Mouse (Mus musculus): ENCODE measurements at regions not wholly inside any gene's neighbourhood (a gene's known extent, or its start where the extent isn't known, plus 50 kb on each side); places are given as distances from the start of the nearest gene placed in this dataset.

DNA sequence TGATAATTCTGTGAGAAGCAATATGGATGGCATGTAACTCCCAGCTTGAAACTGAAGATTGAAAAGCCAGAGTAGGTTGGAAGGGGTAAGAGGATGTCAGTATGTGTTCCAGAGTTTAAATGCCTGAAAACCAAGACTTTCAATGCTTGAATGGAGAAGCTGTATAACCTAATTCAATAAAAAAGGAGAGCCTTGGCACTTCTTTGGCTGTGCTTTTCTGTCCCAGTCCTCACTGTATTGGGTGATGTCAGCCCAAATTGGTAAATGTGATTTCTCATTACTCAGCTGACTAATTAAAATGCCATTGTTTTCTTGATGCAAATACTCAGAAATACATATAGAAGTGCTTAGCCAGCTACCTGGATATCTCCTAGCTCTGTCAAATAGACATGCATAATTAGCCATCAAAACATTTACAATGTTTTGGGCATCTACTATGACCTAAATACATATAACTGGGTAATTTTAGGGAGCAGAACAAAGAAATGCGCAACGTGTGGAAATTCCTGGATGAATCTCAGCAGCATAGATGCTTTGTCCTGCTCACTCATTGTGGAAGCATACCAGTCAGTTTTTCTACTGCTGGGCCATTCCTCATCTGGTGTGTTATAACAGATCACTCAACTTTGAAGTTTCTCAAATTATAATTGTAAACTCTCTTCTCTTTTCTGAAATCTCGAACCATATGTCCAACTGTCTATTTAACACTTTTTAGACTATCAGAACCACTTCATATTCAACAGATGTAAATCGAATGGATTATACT lies 347.5 kb upstream of the Ube2e3 start:
- H3K9me3 ChIP-seq = no peaks in the 10 kb centered on the region

GRCm38 (mm10) chr2:78493115-78493514 lies 374.8 kb upstream of the Ube2e3 start:
- Histone ChIP-seq H3K36me3 (no peaks in the 10 kb centered on the region), H3K9me3 (no peaks in the 10 kb centered on the region), H3K4me2 (replicated peaks) (no peak overlapping the region), H3K9ac (replicated peaks) (no peak overlapping the region), H3K27me3 (no peaks in the 10 kb centered on the region), H3K27ac (replicated peaks) (no peak overlapping the region), H3K4me1 (no peaks in the 10 kb centered on the region), H3K4me3 (no peak overlapping the region)
- no peak for ATAC-seq (ENCODE audit: low FRiP score, low read depth)

More for the DNA sequence above, 347.5 kb upstream of the Ube2e3 start:
- WGBS = 90% methylated on average over 4 of the region's 4 CpGs
- H3K27me3 ChIP-seq = no peaks in the 10 kb centered on the region
- no peak overlapping the region for H3K4me2 ChIP-seq (replicated peaks)
- H3K4me3 ChIP-seq = no peak overlapping the region
- no peak overlapping the region for H3K27ac ChIP-seq (replicated peaks)
- H3K9ac ChIP-seq (replicated peaks) = no peak overlapping the region
- H3K4me1 ChIP-seq = no peaks in the 10 kb centered on the region
- no peak for ATAC-seq (ENCODE audit: low FRiP score, low read depth)
- no peaks in the 10 kb centered on the region for H3K36me3 ChIP-seq

GRCm38 (mm10) chr2:78480036-78480435 lies 387.9 kb upstream of the Ube2e3 start:
- H3K4me1 ChIP-seq = no peaks in the 10 kb centered on the region
- no peaks in the 10 kb centered on the region for H3K36me3 ChIP-seq
- no peak overlapping the region for H3K4me2 ChIP-seq (replicated peaks)
- no peaks in the 10 kb centered on the region for H3K27me3 ChIP-seq
- H3K9me3 ChIP-seq = no peaks in the 10 kb centered on the region
- ATAC-seq (ENCODE audit: low FRiP score, low read depth) = no peak
- WGBS = 87% methylated on average over 4 of the region's 4 CpGs
- no peak overlapping the region for H3K4me3 ChIP-seq
- no peak overlapping the region for H3K9ac ChIP-seq (replicated peaks)
- no peak overlapping the region for H3K27ac ChIP-seq (replicated peaks)

- Histone ChIP-seq H3K4me3 (no peak overlapping the region), H3K4me1 (no peaks in the 10 kb centered on the region), H3K27ac (replicated peaks) (no peak overlapping the region), H3K9ac (replicated peaks) (no peak overlapping the region), H3K27me3 (no peaks in the 10 kb centered on the region), H3K4me2 (replicated peaks) (no peak overlapping the region), H3K36me3 (no peaks in the 10 kb centered on the region), H3K9me3 (no peaks in the 10 kb centered on the region)
- WGBS = 87% methylated on average over 4 of the region's 4 CpGs
- ATAC-seq (ENCODE audit: low FRiP score, low read depth) = no peak
Observed at GRCm38 (mm10) chr2:78459444-78459843, 408.5 kb upstream of the Ube2e3 start.

DNA sequence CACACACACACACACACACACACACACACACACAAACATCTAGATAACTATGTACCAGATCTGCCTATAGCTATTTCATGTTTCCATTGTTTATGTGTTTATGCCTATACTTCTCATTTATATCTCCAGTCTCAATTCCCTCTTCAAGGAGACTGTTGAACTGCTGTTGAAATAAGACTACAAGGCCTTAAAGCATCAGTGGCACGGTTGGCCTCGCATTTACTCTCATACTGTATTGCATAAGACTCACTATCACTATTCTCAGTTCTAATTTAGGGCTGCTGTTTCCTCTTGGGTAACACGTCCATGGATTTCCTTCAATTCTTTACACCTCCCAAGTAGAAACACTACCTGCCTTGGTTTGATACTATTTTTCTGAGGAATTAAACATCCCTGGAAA lies 414.5 kb upstream of the Ube2e3 start:
- Histone ChIP-seq H3K4me3 (no peak overlapping the region), H3K27ac (replicated peaks) (no peak overlapping the region), H3K4me1 (no peaks in the 10 kb centered on the region), H3K4me2 (replicated peaks) (no peak overlapping the region), H3K36me3 (no peaks in the 10 kb centered on the region), H3K9ac (replicated peaks) (no peak overlapping the region), H3K27me3 (no peaks in the 10 kb centered on the region), H3K9me3 (no peaks in the 10 kb centered on the region)
- no peak for ATAC-seq (ENCODE audit: low FRiP score, low read depth)
- 87% methylated on average over 3 of the region's 3 CpGs for WGBS

DNA sequence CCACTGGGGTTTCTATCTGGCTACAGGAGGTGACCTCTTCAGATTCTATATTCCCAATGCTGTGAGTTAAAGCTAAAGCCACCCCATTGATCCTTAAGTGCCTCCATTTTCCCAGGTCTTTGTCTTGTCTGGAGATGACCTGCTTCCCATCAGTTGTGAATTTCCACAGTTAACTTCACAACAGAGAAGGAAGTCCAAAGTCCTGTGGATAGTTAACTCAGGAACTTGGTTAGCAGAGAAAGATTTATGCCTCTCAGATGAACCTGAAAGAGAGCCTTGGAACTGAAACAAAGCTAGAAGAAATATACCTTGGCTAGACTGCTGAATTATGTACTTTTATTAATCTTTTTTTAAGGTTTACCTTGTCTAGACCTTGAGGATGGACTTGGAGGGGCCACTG lies 431.1 kb upstream of the Ube2e3 start:
- Histone ChIP-seq H3K36me3 (no peaks in the 10 kb centered on the region), H3K27ac (replicated peaks) (no peak overlapping the region), H3K9ac (replicated peaks) (no peak overlapping the region), H3K27me3 (no peaks in the 10 kb centered on the region), H3K4me3 (no peak overlapping the region), H3K4me1 (no peaks in the 10 kb centered on the region), H3K9me3 (no peaks in the 10 kb centered on the region), H3K4me2 (replicated peaks) (no peak overlapping the region)
- no peak for ATAC-seq (ENCODE audit: low FRiP score, low read depth)

- H3K36me3 ChIP-seq = no peaks in the 10 kb centered on the region
- no peak overlapping the region for H3K4me2 ChIP-seq (replicated peaks)
- no peak overlapping the region for H3K9ac ChIP-seq (replicated peaks)
- H3K4me3 ChIP-seq = no peak overlapping the region
- no peaks in the 10 kb centered on the region for H3K4me1 ChIP-seq
- no peaks in the 10 kb centered on the region for H3K9me3 ChIP-seq
- H3K27ac ChIP-seq (replicated peaks) = no peak overlapping the region
- H3K27me3 ChIP-seq = no peaks in the 10 kb centered on the region
- WGBS = 78% methylated on average over 2 of the region's 2 CpGs
- ATAC-seq (ENCODE audit: low FRiP score, low read depth) = no peak
Observed at GRCm38 (mm10) chr2:78435071-78435470, 432.9 kb upstream of the Ube2e3 start.

DNA sequence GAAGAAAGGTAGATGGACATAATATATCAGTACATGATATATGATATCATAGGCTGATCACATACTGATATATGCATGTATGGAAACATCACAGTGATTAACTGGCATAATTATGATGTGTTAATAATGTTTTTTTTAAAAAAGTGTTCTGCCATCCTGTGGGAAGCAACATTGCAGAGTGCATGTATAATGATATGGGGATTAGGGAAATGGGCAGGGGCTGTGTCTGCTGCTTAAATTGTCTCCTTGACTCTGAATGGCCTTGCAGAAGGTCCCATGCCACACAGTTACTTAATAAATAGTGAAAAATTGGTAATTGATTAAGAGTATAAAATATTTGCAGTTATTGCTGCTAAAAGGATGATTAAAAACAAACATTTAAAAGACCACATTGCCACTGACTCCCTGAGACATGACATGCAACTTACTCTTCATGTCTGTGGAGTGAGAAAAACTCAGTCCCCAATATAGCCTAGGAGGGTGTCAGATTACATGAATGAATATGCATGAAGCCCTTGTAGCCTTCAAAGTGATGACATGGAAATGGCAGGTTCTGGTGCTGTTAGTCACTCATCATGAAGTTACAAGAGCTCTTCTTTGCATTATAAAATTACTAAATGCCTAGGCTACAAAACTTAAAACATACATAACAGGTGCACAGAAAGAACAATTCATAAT lies 440.1 kb upstream of the Ube2e3 start:
- Histone ChIP-seq H3K36me3 (no peaks in the 10 kb centered on the region), H3K27me3 (no peaks in the 10 kb centered on the region), H3K4me1 (peaks cover 2% of the 10 kb centered on the region; the same call in 1 of the 2 replicates), H3K27ac (replicated peaks) (no peak overlapping the region), H3K4me2 (replicated peaks) (no peak overlapping the region), H3K4me3 (no peak overlapping the region), H3K9ac (replicated peaks) (no peak overlapping the region), H3K9me3 (no peaks in the 10 kb centered on the region)
- ATAC-seq (ENCODE audit: low FRiP score, low read depth) = peak; percentile 82

DNA sequence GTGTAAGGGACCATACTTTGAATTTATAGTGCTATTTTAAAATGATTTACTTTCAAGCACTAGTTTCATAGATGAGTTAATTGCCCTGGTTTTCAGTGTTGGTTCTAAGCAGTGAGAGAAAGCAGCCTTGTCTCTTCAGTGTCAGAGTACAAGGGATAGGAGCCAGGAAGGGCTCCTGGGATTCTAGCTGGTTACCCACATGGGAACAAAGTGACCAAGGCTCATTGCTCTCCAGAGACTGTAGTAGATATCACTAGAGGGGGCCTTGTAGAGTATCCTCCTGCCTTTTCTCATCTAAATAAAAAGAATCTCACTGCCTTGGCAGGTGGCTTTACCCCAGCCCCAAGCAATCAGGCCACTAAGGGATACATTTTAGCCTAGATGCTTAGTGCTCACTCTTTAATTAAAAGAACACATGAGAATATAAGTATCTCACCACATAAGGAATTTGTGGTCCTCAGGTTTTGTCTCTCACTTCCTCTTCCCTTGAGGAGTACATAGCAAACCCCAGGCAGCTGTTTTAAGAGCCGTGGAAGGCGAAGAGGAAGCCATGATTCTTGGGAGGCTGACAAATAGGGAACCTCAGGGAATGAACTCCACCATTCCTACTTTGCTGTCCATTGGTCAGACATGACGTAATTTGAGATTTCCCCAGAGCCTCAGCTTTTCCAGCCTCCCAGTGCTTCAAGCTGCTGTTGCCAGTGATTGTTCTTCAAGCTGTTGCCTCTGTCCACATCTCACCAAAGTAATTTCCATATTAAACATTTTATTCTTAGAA lies 449.2 kb upstream of the Ube2e3 start:
- Histone ChIP-seq H3K27ac (replicated peaks) (no peak overlapping the region), H3K4me1 (no peaks in the 10 kb centered on the region), H3K4me3 (no peak overlapping the region), H3K4me2 (replicated peaks) (no peak overlapping the region), H3K9ac (replicated peaks) (no peak overlapping the region), H3K27me3 (no peaks in the 10 kb centered on the region), H3K36me3 (no peaks in the 10 kb centered on the region), H3K9me3 (no peaks in the 10 kb centered on the region)
- WGBS = 65% methylated on average over 3 of the region's 3 CpGs
- ATAC-seq (ENCODE audit: low FRiP score, low read depth) = no peak

DNA sequence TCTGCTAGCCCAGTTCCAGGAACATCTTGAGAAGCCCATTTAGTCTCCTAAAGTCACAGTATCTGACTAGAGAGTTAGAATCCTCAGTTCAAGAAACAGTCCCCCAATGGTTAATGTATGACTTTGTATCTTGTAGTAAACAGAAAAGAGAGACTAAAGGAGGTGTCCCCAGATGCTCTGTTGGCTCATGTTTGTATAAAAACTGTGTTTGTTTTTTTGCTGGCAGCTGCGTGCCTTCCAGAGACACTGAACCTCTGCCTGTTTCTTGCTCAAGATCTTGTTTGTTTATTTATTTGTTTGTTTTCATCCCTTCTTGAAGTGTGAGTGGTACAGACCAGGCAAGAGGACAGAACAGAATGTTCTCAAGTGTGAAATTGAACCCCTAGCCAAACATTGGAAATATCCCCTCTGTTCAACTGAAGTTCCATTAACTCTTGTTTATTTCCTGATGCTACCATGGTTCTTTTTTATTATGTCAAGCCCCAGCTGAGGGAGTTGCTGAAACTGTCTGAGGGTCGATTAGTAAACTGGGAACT lies 451.3 kb upstream of the Ube2e3 start:
- Histone ChIP-seq H3K9me3 (no peaks in the 10 kb centered on the region), H3K4me3 (no peak overlapping the region), H3K36me3 (no peaks in the 10 kb centered on the region), H3K4me2 (replicated peaks) (no peak overlapping the region), H3K4me1 (no peaks in the 10 kb centered on the region), H3K27me3 (no peaks in the 10 kb centered on the region), H3K9ac (replicated peaks) (no peak overlapping the region), H3K27ac (replicated peaks) (no peak overlapping the region)
- WGBS = 74% methylated on average over 2 of the region's 2 CpGs
- no peak for ATAC-seq (ENCODE audit: low FRiP score, low read depth)

DNA sequence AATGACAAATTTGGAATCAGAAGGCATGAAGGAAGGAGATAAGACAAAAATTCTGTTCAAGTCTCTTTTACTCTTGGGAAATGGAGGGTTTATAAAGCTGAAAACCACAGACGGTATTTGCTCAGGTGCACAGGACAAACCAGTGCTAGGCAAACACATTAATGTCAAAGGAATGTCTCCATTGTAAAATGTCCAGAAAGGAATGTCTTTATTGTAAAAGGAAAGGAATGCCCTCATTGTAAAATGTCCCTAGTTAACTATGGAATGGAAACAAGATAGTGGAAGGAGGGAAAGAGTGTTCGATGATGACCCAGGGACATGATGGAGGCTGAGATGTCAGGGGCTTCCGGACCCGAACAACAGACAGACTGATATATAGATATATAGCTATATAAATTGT lies 454.9 kb upstream of the Ube2e3 start:
- Histone ChIP-seq H3K4me1 (no peaks in the 10 kb centered on the region), H3K27ac (replicated peaks) (no peak overlapping the region), H3K4me2 (replicated peaks) (no peak overlapping the region), H3K9ac (replicated peaks) (no peak overlapping the region), H3K27me3 (no peaks in the 10 kb centered on the region), H3K36me3 (no peaks in the 10 kb centered on the region), H3K4me3 (no peak overlapping the region), H3K9me3 (no peaks in the 10 kb centered on the region)
- 90% methylated on average over 4 of the region's 4 CpGs for WGBS
- no peak for ATAC-seq (ENCODE audit: low FRiP score, low read depth)

- 86% methylated on average over 3 of the region's 3 CpGs for WGBS
- no peaks in the 10 kb centered on the region for H3K9me3 ChIP-seq
- no peak overlapping the region for H3K9ac ChIP-seq (replicated peaks)
- no peak overlapping the region for H3K27ac ChIP-seq (replicated peaks)
- no peak overlapping the region for H3K4me2 ChIP-seq (replicated peaks)
- H3K36me3 ChIP-seq = no peaks in the 10 kb centered on the region
- ATAC-seq (ENCODE audit: low FRiP score, low read depth) = no peak
- no peaks in the 10 kb centered on the region for H3K27me3 ChIP-seq
- no peak overlapping the region for H3K4me3 ChIP-seq
- H3K4me1 ChIP-seq = no peaks in the 10 kb centered on the region
Observed at GRCm38 (mm10) chr2:78403890-78404289, 457.7 kb upstream of the Cwc22 start.

Data from midbrain, embryonic 12.5 days (tissue).